Mouse (Mus musculus): ENCODE measurements around the gene Gm28042.

GRCm38 (mm10) chr2:120082416-120082815, 55.1 kb downstream of the Gm28042 start:
- no peak for TF ChIP-seq CTCF (IDR thresholded peaks at IDR 0.05; ENCODE audit: borderline replicate concordance, insufficient read depth, low read length)
- no peak for TF ChIP-seq POLR2A (IDR thresholded peaks at IDR 0.05; ENCODE audit: low read depth, low read length)

All from embryonic fibroblast, embryonic 13.5 days (primary cell).